Mouse (Mus musculus): ENCODE data around the gene Gcg. TPM values are rescaled to one million over a fixed set of nuclear protein-coding genes. Genes with fewer than 3 reads are reported as not detected.

Gene Gcg
- total RNA-seq, 2 experiments from 2014 or later: not detected

- peak in 1 of 2 experiments; percentile 7 for DNase-seq
These were observed 23.2 kb downstream of the Gcg start for GRCm38 (mm10) chr2:62460231-62460710.

- no peak for DNase-seq
These were observed 23.9 kb downstream of the Gcg start for GRCm38 (mm10) chr2:62459241-62460174.

GRCm38 (mm10) chr2:62458070-62458469 lies 25.4 kb downstream of the Gcg start:
- no peak for DNase-seq

- no peak for DNase-seq
These were observed 28.5 kb downstream of the Gcg start for GRCm38 (mm10) chr2:62454991-62455390.

GRCm38 (mm10) chr2:62454033-62454432 lies 29.4 kb downstream of the Gcg start:
- no peak for DNase-seq

GRCm38 (mm10) chr2:62450364-62450763 lies 33.1 kb downstream of the Gcg start:
- no peak for DNase-seq

- DNase-seq: no peak
These were observed 33.6 kb downstream of the Gcg start for GRCm38 (mm10) chr2:62449692-62450346.

GRCm38 (mm10) chr2:62440802-62441544 lies 42.5 kb downstream of the Gcg start:
- peak in 1 of 2 experiments; percentile 19 for DNase-seq

- no peak for DNase-seq
These were observed 43.4 kb downstream of the Gcg start for GRCm38 (mm10) chr2:62440083-62440482.

- no peak for DNase-seq
These were observed 52.1 kb downstream of the Gcg start for GRCm38 (mm10) chr2:62431245-62431795.

GRCm38 (mm10) chr2:62425941-62426340 lies 57.5 kb downstream of the Gcg start:
- DNase-seq: peak; percentile 10 to 22

Other genes with a start within 250 kb of the Gcg start
- gene Dpp4, start 71.4 kb downstream of the Gcg start, total RNA-seq (2021): 1 to 10 TPM; 3.8 to 3.9 TPM
- 1 to 10 TPM; 2.7 to 3.0 TPM for gene Fap, start 90.4 kb upstream of the Gcg start, total RNA-seq (2021)
- gene Ifih1, start 162.6 kb upstream of the Gcg start, total RNA-seq (2021): 10 to 100 TPM in 1 of 2 experiments, 1 to 10 TPM in 1; 9.6 to 21.9 TPM
- 1 to 10 TPM; 2.0 to 5.8 TPM for gene Gca, start 180.6 kb upstream of the Gcg start, total RNA-seq (2021)